Mouse (Mus musculus) ES-Bruce4 (cell line): ENCODE data around the gene Bpifa2. TPM values are rescaled to one million over a fixed set of nuclear protein-coding genes. Genes with fewer than 3 reads are reported as not detected.

Source experiments
- H3K27ac ChIP-seq: 2 replicates; pipeline ENCODE4 v1.5.1; 2012; ENCODE audit warnings: low read length, inconsistent platforms; ENCODE audit not compliant: insufficient read depth
- H3K27me3 ChIP-seq: 2 replicates; pipeline ENCODE4 v1.6.1; 2012; ENCODE audit warnings: mild to moderate bottlenecking, low read length, inconsistent platforms; ENCODE audit not compliant: control insufficient read depth, poor library complexity, insufficient read depth, severe bottlenecking
- H3K36me3 ChIP-seq: 2 replicates; pipeline ENCODE4 v1.6.1; 2012; ENCODE audit warnings: inconsistent platforms, mild to moderate bottlenecking, low read length, moderate library complexity; ENCODE audit not compliant: control insufficient read depth, poor library complexity, insufficient read depth, severe bottlenecking
- H3K4me1 ChIP-seq: one replicate; pipeline ENCODE4 v1.8.1; 2011; ENCODE audit warnings: low read length; ENCODE audit not compliant: control insufficient read depth, insufficient read depth
- H3K4me3 ChIP-seq: 2 replicates; pipeline ENCODE4 v1.5.1; 2011; ENCODE audit warnings: low read depth, mild to moderate bottlenecking, low read length
- H3K9ac ChIP-seq: 2 replicates; pipeline ENCODE4 v1.6.1; 2012; ENCODE audit warnings: low read depth, mild to moderate bottlenecking, inconsistent platforms; ENCODE audit not compliant: poor library complexity, severe bottlenecking
- H3K9me3 ChIP-seq: replicated peaks from 2 replicates; pipeline ENCODE4 v1.6.1; 2012; ENCODE audit warnings: mild to moderate bottlenecking, low read length, inconsistent platforms; ENCODE audit not compliant: control insufficient read depth, poor library complexity, insufficient read depth, severe bottlenecking
- CTCF ChIP-seq: IDR thresholded peaks from one replicate; pipeline ENCODE4 v1.8.1; 2011; ENCODE audit warnings: low read depth, low read length
- EP300 ChIP-seq: IDR thresholded peaks from 2 replicates; pipeline ENCODE4 v1.6.1; 2011; ENCODE audit warnings: low read depth, low read length; ENCODE audit not compliant: insufficient read depth
- POLR2A ChIP-seq: IDR thresholded peaks from one replicate; pipeline ENCODE4 v1.8.1; 2011; ENCODE audit warnings: low read length; ENCODE audit not compliant: insufficient read depth
- polyA plus RNA-seq: library from polyadenylated mRNA; stranded (reverse); fragments of >200 nt; gene quantifications from 2 replicates; pipeline ENCODE4 v1.2.4, GENCODE M21; 2011; ENCODE audit warnings: low read depth; ENCODE audit not compliant: missing spikeins, insufficient read depth, insufficient read length

Bpifa2 gene
- polyA plus RNA-seq, 1 experiment, result not detected

- H3K27ac ChIP-seq, result no peak overlapping the region
- H3K9ac ChIP-seq, result no peak overlapping the region
- TF ChIP-seq POLR2A (no peak), EP300 (no peak), CTCF (no peak)
- H3K4me1 ChIP-seq, result no peaks in the 10 kb centered on the region
- no peaks in the 10 kb centered on the region for H3K27me3 ChIP-seq
- H3K4me3 ChIP-seq, result no peak overlapping the region
- H3K36me3 ChIP-seq, result no peaks in the 10 kb centered on the region
- H3K9me3 ChIP-seq, result no peaks in the 10 kb centered on the region
These were observed 7.6 kb upstream of the Bpifa2 start for GRCm38 (mm10) chr2:154000501-154000900.

- no peaks in the 10 kb centered on the region for H3K9me3 ChIP-seq
- H3K27ac ChIP-seq, result no peak overlapping the region
- H3K4me3 ChIP-seq, result no peak overlapping the region
- no peaks in the 10 kb centered on the region for H3K27me3 ChIP-seq
- no peaks in the 10 kb centered on the region for H3K36me3 ChIP-seq
- no peak for TF ChIP-seq POLR2A
- TF ChIP-seq CTCF, result no peak
- no peak for TF ChIP-seq EP300
- H3K9ac ChIP-seq, result no peak overlapping the region
- H3K4me1 ChIP-seq, result no peaks in the 10 kb centered on the region
These were observed 7.0 kb upstream of the Bpifa2 start for GRCm38 (mm10) chr2:154001056-154001455.

- TF ChIP-seq POLR2A, result no peak
- no peak for TF ChIP-seq CTCF
- TF ChIP-seq EP300, result no peak
- no peaks in the 10 kb centered on the region for H3K4me1 ChIP-seq
- H3K4me3 ChIP-seq, result no peak overlapping the region
- no peak overlapping the region for H3K27ac ChIP-seq
- H3K27me3 ChIP-seq, result no peaks in the 10 kb centered on the region
- H3K9ac ChIP-seq, result no peak overlapping the region
- no peaks in the 10 kb centered on the region for H3K9me3 ChIP-seq
- H3K36me3 ChIP-seq, result no peaks in the 10 kb centered on the region
These were observed 3.6 kb upstream of the Bpifa2 start for GRCm38 (mm10) chr2:154004456-154004855.

GRCm38 (mm10) chr2:154005094-154005493 is 3.0 kb upstream of the Bpifa2 start:
- Histone ChIP-seq H3K9ac (no peak overlapping the region), H3K9me3 (no peaks in the 10 kb centered on the region), H3K4me3 (no peak overlapping the region), H3K36me3 (no peaks in the 10 kb centered on the region), H3K27me3 (no peaks in the 10 kb centered on the region), H3K4me1 (no peaks in the 10 kb centered on the region), H3K27ac (no peak overlapping the region)
- no peak for TF ChIP-seq CTCF
- no peak for TF ChIP-seq POLR2A
- TF ChIP-seq EP300, result no peak

- Histone ChIP-seq H3K4me3 (no peak overlapping the region), H3K9ac (no peak overlapping the region), H3K9me3 (no peaks in the 10 kb centered on the region), H3K27ac (no peak overlapping the region), H3K4me1 (no peaks in the 10 kb centered on the region), H3K27me3 (no peaks in the 10 kb centered on the region), H3K36me3 (no peaks in the 10 kb centered on the region)
- TF ChIP-seq CTCF, result no peak
- no peak for TF ChIP-seq POLR2A
- no peak for TF ChIP-seq EP300
These were observed 2.3 kb upstream of the Bpifa2 start for GRCm38 (mm10) chr2:154005734-154006133.

GRCm38 (mm10) chr2:154006331-154006730 is 1.7 kb upstream of the Bpifa2 start:
- no peaks in the 10 kb centered on the region for H3K9me3 ChIP-seq
- H3K27me3 ChIP-seq, result no peaks in the 10 kb centered on the region
- H3K9ac ChIP-seq, result no peak overlapping the region
- no peak overlapping the region for H3K27ac ChIP-seq
- no peak for TF ChIP-seq EP300
- TF ChIP-seq POLR2A, result no peak
- no peak for TF ChIP-seq CTCF
- H3K4me1 ChIP-seq, result no peaks in the 10 kb centered on the region
- no peaks in the 10 kb centered on the region for H3K36me3 ChIP-seq
- no peak overlapping the region for H3K4me3 ChIP-seq
